Mouse (Mus musculus) heart, postnatal 0 days (tissue): ENCODE measurements around the gene Zfp575.

Experiments used
- CTCF ChIP-seq: IDR thresholded peaks from 2 replicates; pipeline ENCODE4 v1.5.1; 2016; ENCODE audit warnings: antibody characterized with exemption, control low read depth, low read depth
- EP300 ChIP-seq: IDR thresholded peaks from 2 replicates; pipeline ENCODE4 v1.6.1; 2016; ENCODE audit warnings: antibody characterized with exemption, low read depth

- TF ChIP-seq EP300 (no peak), CTCF (no peak)
Observed at GRCm38 (mm10) chr7:24568512-24568911, 18.9 kb downstream of the Zfp575 start.
